Mouse (Mus musculus) c-Kit-positive CD71-positive TER-119-positive erythroid progenitor cells, embryonic 14.5 days (primary cell): ENCODE measurements at regions not wholly inside any gene's neighbourhood (a gene's known extent, or its start where the extent isn't known, plus 50 kb on each side); places are given as distances from the start of the nearest gene placed in this dataset.

ENCODE experiments used
- DNase-seq: peaks from one replicate; pipeline ENCODE4 v3.0.0-alpha.2; 2013; ENCODE audit warnings: low spot score

DNA sequence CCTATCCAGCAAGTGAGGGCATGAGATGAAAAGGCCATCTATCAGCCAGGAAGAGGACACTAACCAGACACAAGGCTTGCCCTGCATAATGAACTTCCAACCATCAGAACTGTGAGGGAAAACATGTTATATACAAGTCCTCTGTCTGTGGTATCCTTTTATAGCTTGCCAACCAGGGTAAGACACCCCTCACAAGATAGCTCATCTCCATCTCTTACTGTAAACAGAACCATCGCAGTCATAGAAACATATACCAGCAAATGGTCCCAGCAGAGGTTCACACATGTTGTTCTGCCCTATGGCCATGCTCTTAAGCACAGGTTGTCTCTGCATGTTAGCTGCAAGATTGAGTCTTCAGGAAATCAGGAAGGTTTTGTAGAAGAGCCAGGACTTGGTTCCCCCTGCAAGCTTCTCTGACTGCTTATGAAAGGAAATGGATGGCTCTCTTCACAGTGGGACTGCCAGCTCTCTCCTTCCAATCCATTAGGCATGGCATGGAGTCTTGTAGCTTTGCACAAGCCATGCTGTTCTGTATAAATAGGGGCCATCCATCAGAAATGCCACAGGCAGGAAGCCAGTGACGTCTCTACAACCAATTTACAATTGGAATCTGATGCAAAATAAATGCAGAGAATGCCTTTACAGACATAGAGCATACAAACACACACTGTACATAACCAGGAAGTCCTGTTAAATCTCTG lies 1514.0 kb upstream of the Lrrc6 start:
- no peak for DNase-seq

DNA sequence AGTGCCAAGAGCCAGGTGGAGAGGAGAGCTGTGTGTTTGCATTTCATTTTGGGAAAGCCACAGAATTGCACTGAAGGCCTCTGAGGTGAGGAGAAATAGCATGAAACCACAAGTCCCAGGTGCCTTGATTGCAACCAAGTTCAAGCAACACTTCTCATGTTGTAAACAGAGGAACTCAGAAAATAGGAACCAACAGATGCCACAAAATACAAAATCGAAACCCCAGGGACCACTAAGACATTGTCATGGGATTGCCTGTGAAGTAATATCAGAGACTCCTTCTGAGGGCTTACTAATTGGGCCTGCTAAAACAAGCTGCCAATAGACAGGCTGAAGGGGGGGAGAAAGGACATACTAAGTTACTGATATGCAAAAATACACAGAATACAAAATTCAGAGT lies 1510.5 kb upstream of the Lrrc6 start:
- no peak for DNase-seq

DNA sequence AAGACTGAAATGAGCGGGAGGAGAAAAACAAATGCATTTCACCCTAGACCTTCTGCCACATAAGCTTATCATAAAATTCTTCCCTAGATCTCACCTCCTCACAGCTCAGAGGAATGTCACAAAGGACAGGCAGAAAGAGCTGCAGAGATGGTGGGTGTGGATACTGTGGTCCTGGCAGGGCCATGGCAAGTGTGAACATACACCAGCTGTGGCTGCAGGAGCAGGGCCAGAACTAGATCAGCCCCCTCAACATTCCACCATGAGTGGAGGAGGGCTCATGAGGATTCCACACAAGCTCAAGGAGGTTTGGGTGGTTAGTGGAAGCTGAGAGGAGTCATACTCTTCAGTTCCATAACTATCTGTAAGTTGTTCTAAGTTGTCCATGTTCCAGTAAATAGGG lies 1509.5 kb upstream of the Lrrc6 start:
- DNase-seq: no peak

DNA sequence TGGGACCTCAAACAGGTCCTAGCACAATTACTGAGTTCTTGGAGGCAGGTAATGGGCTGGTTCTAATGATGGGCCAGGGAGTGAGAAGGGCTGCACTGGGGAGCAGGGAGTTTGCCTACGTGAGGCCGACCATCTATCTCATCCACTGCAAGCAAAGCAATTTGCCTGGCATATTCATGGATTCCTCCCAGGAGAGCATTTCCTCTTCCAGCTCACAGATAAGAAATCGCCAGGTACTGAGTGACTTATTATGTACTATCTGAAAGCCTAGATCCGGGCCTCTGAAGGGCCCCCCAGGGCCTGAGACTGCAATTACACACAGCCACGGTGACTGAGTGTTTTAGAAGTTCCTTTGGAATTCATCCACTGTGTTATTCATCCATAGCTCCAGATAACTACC lies 1504.1 kb upstream of the Lrrc6 start:
- DNase-seq: no peak

DNA sequence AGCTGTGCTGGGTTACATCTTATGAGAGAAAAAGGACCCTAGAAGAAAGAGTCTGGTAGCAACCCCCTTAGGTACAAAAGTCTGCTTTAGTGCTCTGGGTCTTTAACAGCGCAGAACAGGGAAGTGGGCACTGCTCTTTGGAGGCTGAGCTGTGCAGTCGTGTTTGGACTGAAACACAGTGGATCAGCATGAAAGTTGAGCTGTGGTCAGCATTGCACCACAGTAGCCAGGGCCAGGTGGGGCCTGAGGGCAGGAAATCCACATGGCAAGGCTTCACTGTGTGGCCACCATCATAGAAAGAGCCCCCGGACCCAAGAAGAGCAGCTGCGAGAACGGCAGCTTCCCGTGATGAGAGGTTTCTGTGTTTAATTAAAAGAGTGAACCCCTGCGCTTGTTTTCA lies 1495.8 kb upstream of the Lrrc6 start:
- no peak for DNase-seq

DNA sequence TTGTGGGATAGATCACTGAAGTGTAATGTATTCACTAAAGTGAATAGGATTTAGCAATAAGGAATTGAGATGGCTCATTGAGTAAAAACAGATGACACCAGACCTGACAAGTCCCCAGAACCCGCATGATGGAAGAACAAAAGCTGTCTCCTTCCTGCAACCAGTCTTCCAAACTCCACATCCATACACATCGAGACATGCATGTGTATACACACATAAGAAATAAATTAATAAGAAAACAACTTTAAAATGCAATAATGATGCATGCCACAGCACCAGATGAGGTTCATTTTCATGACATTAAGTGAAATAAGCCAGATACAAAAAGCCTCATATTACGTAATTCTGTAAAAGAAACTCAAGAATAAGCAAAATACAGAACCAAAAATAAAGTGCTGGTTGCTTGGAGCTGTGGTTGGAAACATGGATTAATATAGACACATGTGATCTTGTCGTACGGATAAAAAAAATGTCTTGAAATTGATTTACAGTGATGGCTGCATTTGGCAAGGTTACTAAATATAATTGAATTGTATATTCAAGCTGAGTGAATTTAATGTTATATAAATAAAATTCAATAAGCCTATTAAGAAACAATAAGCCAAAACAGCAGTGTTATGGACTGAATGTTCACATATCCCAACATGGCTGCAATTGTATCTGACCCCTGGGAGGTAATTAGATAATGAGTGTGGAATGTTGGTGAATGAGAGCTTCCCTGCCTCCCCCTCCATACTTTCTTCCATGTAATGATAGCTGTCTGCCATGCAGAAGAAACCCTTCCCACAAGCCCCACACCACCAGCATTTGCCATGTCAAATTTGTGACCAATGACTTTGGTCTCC lies 1488.9 kb upstream of the Lrrc6 start:
- DNase-seq: no peak

DNA sequence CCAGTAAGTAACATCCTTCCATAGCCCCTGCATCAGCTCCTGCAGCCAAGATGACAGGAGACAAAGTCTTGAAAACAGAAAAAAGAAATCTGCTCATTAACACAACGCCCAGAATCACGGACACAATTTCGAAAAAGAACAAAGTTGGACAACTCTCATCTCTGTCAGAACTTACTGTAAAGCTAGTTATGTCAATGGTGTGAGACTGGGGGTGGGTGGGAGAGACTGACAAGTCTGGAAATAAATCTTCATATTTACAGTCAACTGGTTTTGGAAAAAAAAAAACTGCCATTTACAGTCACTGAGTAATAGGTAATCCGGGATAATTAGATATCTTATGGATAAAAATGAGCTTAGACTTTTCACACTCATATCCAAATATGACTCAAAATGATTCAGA lies 1487.2 kb upstream of the Lrrc6 start:
- no peak for DNase-seq

DNA sequence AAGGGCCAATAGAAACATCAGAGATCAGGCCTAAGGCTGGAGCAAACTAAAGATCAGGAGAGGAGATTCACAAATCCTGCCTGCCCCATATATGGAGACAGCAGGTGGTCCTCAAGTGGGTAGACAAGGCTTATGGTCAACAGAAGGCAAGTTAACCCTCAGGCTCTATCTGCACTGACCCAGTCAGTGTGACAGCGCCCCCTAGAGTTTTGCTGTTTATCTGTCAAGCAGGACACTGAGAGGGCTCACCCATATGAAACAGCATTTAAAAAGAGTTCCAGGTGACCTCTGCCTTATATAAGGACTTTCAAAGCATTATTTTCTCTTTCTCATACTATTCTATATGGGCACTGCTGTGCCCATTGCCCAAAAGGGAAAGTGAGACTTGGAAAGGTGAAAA lies 1482.5 kb upstream of the Lrrc6 start:
- no peak for DNase-seq

DNA sequence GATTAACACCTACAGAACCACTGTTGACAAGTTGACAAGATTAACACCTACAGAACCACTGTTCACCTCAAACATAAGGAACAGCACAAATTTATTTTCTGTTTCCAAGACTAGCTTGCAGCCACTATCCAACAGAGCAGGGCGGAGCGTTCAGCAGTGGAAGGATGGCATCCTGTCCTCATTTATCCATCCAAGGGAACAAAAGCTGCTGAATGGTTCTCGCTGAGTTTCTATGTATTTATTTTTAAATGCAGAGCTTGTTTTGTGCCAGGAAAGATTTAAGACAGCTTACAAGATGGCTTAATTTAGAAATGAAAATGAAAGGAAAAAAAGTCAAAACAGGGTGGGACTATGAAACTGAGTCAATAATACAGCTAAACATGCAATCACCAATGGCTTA lies 1481.2 kb upstream of the Lrrc6 start:
- no peak for DNase-seq

DNA sequence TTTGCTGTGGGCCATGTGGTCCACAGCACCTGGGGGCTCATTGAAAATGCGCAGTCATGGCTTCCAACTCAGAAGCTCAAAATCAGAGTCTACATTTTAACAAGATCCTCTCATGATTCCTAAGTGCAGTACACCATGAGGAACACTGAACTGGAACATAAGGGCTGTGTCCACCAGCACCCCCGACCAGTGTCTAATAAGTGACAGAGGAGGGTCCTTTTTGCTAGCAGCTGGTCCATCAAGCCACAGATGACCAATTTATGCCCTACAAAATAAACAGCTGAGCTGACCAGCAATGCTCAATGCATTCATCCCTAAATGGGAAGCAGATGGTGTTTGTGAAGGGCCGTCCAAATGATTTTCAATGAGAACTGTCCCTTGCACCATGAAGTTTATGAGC lies 1478.7 kb upstream of the Lrrc6 start:
- no peak for DNase-seq

DNA sequence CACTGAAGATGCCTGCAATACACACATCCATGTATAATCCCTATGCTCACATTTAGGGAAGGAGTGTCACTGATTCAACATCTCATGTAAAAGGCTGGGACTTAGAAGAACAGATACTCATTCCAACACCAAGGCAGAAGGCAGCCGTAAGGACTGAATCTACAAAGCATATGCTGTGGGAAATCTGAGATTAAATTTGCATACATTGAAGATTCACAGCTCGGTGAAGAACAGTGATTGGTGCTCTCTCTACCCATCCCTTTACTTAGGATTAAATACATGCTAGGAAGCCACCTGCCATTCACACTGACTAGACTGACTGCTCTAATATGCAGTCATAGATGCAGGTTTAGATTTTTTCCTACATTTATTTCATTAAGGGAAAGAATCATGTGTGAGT lies 1476.5 kb upstream of the Lrrc6 start:
- DNase-seq: no peak

DNA sequence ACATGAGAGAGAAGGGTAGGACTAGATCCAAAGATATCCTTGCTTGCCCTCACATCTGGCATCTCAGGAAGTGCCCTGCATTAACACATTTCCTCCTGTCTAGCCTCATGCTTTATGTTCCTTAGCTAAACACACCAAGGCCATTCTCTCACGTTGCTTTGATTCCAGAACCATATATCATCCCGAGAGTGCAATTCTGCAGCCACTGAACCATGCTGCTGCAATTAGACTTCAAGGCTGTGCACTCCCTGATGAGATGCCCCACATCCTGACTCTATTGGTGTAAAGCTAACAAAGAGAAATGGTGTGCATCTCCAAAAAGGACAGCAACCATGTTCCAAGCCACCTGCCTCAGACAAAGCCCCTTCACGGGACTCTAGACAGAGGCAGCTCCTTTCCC lies 1471.3 kb upstream of the Lrrc6 start:
- DNase-seq: no peak

DNA sequence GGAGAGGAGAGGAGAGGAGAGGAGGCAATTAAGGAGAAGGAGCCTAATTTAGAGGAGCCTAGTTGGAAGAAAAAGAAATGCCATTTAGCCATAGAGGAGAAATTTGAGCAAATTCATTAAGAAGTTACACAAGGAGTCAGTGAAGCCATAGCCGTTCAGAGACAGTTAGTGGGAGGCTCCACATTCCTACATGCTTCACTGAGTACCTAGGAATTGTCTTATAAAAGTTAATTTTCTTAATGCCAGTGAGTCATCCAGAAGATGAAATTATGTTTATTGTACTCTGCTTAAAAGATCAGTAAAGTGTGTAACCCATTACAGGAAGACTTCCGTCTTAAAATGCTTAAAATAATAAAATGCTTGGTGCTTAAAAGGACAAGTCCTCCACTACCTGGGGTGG lies 1453.5 kb upstream of the Lrrc6 start:
- DNase-seq: no peak

DNA sequence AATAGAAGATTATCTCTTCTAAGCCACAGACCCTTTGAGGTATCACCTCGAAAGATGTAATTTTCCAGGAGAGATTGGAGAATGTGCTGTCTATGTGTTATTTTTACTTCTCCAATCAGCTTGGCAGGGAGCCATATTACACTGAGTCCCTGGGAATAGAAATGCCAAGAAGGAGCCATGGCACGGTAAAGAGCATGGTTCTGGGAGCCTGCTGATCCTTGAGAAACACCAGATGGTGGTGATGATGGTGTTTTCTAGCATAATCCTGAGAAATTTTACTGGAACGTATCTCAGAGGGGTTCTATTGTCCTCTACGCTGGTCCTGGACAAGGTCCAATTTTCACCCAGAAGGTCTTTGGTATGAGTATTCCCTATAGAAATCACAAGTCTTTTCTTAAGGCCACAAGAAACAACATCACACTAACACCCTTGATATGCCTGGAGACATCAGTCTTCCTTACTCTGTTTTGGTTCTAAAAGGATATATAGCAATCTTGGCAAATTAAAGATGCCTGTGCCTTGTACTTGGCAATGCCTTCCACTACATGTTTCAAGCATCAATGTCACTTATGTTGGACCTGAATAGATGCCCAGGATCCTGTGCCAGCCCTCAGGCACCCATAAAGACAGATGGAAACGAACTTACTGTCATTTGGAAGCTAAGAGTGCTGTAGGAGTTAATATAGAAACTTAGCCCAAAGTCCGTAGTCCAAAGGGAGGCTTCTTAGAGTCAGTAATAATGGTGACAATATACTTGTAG lies 1449.8 kb upstream of the Lrrc6 start:
- no peak for DNase-seq

DNA sequence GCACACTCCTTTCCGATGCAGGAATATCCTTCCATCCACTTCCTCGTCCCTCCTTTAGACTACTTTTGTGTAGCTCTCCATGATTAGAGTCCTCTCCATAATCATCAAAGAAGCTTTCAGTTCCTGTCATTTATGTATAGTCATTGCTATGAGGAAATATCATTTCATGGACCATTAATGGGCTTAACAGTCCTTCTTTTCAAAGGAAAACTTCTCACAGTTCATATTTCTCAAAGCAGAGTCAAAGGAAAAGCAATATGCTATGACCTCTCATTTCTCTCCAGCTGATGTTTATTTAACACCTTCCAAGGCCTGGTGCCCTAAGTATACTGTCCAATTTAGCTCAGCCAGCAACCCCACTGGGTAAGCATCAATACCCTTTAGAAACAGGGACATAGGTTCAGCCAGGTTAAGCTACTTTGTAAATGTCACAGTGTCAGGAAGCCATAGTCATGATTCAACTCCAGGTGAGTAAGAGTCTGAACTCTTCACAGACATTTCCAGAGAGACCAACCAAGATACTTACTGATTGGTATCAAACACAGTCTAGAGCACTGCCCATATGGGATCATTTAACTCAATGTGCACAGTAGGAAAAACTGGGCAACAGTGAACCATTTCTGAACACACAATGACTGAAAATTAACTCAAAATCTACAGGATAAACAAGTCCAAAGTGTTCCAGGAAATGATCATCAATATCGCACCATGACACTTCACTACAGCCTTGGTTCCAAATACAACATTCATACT lies 1443.8 kb upstream of the Lrrc6 start:
- no peak for DNase-seq

DNA sequence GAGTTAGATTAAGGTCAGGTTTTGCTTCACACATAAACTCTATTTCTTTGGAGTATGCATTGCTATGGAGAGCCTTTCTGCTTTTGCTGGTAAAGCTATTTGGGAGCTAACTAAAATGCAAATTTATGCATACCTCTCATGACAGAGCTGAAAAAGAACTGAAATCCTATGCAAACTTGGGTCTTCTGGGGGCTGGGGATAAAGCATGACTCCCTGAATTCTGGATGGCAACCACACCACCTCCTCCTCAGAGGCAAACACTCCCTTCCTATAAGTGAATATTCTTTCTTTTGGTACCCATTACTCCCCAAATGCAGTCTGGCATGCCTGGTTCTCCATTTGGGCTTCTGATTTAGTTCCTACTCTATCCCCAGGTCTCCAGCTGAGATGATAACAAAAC lies 1442.3 kb upstream of the Lrrc6 start:
- no peak for DNase-seq

DNA sequence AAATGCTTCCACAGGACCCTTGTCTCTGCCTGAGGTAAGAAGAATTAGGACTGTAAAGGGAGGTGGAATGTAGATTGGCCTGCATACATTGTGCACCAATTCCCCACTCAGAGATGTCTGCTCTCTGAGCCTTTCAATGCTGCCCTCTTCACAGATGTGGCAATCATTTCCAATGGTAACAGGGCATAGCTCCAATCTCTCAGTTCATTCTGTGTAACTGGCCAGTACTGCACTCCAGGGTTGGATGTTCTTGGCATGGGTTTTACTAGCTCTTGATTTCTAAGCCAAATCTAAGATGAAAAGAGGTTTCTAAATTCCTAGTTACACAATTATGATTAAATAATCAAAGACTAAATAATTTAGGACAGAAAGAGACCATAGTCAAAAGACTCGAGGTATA lies 1439.8 kb upstream of the Lrrc6 start:
- DNase-seq: no peak

DNA sequence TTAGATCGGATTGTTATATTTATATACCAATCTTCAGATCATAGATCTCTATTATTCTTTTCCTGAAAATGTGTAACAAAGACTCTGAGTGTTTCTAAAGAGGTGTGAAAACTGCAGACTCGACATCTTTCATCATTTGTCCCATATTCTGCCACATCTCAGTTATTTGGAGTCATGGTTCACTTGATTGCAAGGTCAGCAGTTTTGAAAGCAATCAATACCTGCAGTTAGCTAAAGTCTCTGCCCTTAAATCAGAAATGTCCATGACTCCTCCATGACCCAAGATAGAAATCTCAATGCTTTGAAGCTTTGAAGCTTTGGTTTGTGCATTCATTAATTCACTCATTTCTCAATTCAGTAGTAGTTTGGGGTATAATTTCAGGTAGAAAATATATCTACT lies 1424.2 kb upstream of the Lrrc6 start:
- DNase-seq: no peak

DNA sequence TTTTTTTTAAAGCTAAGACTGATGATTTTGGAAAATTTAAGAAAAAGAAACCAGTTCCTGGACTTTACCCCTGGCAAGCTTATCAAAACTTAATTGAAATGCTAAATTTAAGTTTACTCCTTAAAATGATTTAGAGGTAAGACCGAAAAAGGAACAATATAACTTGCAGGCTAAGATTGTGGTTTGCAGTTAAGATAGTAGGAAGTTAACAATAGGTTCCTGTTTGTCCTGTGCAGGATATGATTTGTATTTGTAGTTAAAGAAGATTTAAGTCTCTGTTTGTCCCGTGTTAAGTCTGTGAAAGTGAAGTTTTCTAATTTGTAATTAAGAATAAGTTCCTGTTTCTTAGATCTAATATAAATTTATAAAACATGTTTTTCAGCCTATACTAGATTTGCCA lies 1406.3 kb upstream of the Lrrc6 start:
- DNase-seq: no peak

DNA sequence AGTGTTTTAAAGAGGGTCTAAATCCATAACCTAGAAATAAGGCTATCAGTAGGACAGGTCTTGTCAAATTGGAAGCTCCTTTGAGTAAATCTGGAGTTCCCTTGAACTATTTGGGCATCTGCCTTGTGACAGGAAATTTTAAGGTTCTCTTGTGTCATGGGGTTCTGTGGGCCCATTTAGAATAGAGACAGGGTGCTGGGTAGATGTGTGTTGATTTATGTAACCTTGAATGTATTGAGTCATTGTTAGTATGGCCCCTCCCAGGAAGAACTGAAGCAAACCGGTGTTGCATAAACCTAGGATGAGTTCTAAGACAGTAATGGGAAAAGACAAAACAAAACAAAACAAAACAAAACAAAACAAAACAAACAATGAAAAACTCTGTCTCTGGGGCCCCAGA lies 1404.6 kb upstream of the Lrrc6 start:
- no peak for DNase-seq

DNA sequence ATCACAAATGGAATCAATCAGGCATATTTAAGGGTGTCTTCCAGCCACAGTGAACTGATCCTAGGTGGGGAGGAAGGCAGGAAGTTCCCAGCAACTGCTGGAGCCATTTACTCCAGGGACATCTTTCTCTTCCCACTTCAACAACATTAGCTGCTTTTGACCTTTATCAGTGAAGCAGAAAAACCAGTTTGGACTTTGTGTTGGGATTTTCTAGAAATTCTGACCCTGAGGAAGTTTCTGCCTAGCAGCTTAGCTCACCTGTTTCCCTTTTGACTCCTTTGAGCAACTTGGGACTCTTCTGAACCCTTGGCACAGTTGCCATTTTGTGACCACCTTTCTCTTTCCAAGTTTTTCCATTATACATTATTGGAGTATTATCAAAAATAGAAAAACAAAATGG lies 1403.9 kb upstream of the Lrrc6 start:
- no peak for DNase-seq

DNA sequence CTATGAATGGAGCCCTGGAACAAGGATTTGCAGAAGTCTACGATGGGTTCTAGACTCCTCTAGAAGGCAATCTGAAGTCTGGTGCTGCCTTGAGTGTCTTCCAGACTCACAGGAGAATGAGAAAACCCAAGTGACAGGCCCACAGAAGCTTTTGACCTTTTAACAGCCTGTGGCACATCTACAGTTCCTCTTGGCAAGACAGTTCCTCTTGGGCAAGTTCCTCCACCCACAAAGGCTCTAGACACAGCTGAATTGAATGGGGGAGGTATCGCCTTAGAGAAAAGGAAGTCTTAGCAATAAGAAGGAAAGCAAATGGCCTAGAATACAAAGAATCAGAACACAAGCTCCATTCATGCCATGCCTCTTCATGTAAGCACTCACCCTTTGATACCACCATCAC lies 1402.3 kb upstream of the Lrrc6 start:
- DNase-seq: no peak
